Mouse (Mus musculus) embryonic facial prominence, embryonic 14.5 days (tissue): ENCODE data around the gene Mrtfa. TPM values are rescaled to one million over a fixed set of nuclear protein-coding genes. Genes with fewer than 3 reads are reported as not detected.

ENCODE experiments used
- ATAC-seq: fragments of 200-750 bp; cut with Nextera tagmentation; 2 replicates; pipeline ENCODE4 v1.8.0; 2017; ENCODE audit warnings: low read depth, moderate number of reproducible peaks, moderate TSS enrichment
- DNase-seq: peaks from one replicate; pipeline ENCODE4 v3.0.0-alpha.2; 2015; ENCODE audit warnings: low spot score
- H3K27ac ChIP-seq: fragments of 300-500 bp; sonication (generic); replicated peaks from 2 replicates; pipeline ENCODE4 v1.5.1; 2014; ENCODE audit warnings: low read depth, mild to moderate bottlenecking, low read length, moderate library complexity
- H3K27me3 ChIP-seq: fragments of 300-500 bp; sonication (generic); replicated peaks from 2 replicates; pipeline ENCODE4 v1.6.1; 2014; ENCODE audit warnings: low read length; ENCODE audit not compliant: control insufficient read depth, insufficient read depth
- H3K36me3 ChIP-seq: fragments of 300-500 bp; sonication (generic); 2 replicates; pipeline ENCODE4 v1.6.1; 2014; ENCODE audit warnings: low read length, mixed read lengths; ENCODE audit not compliant: control insufficient read depth, insufficient read depth
- H3K4me1 ChIP-seq: fragments of 300-500 bp; sonication (generic); 2 replicates; pipeline ENCODE4 v1.6.1; 2014; ENCODE audit warnings: antibody characterized with exemption, low read length; ENCODE audit not compliant: control insufficient read depth, insufficient read depth
- H3K4me2 ChIP-seq: fragments of 300-500 bp; sonication (generic); 2 replicates; pipeline ENCODE4 v1.6.1; 2014; ENCODE audit warnings: low read depth, mild to moderate bottlenecking, low read length, moderate library complexity, mixed read lengths
- H3K4me3 ChIP-seq: fragments of 300-500 bp; sonication (generic); 2 replicates; pipeline ENCODE4 v1.5.1; 2014; ENCODE audit warnings: low read depth, mild to moderate bottlenecking, low read length
- H3K9ac ChIP-seq: fragments of 300-500 bp; sonication (generic); 2 replicates; pipeline ENCODE4 v1.6.1; 2014; ENCODE audit warnings: low read depth, mild to moderate bottlenecking, low read length, moderate library complexity, mixed read lengths
- H3K9me3 ChIP-seq: fragments of 300-500 bp; sonication (generic); 2 replicates; pipeline ENCODE4 v1.6.1; 2016; ENCODE audit warnings: low read length; ENCODE audit not compliant: control insufficient read depth
- WGBS: fragments of 180-500 bp; shearing (Covaris S2); extraction: QIAGEN DNeasy Blood & Tissue Kit; methylation state at CpG from one replicate; pipeline ENCODE4 v1.1.7; 2014; 5-methylcytosine and 5-hydroxymethylcytosine counted together
- polyA plus RNA-seq: library from polyadenylated mRNA; unstranded; fragments of >200 nt; fragmentation: Nextera tagmentation; extraction: Ambion mirVana; gene quantifications from 2 replicates; pipeline ENCODE4 v1.2.1, GENCODE M21; 2014

Gene Mrtfa
- polyA plus RNA-seq, 1 experiment from 2014 or later = 28.6 TPM

GRCm38 (mm10) chr15:81086644-81087480 lies 103.7 kb downstream of the Mrtfa start:
- WGBS = 73% methylated on average over 8 of the region's 8 CpGs
- ATAC-seq (peak; percentile 76; the same call in 1 of the 2 replicates), DNase-seq (peak; percentile 91)
- Histone ChIP-seq H3K36me3 (no peaks in the 10 kb centered on the region), H3K4me2 (no peak overlapping the region), H3K4me3 (no peak overlapping the region), H3K27ac (peak overlapping the region; percentile 59; the same call in 1 of the 2 replicates), H3K9ac (peak overlapping the region; percentile 32; the same call in 1 of the 2 replicates), H3K27me3 (no peaks in the 10 kb centered on the region), H3K4me1 (peaks cover 19% of the 10 kb centered on the region), H3K9me3 (no peaks in the 10 kb centered on the region)

- peak overlapping the region; percentile 77 for H3K27ac ChIP-seq
- no peaks in the 10 kb centered on the region for H3K36me3 ChIP-seq
- no peaks in the 10 kb centered on the region for H3K9me3 ChIP-seq
- no peak overlapping the region for H3K4me2 ChIP-seq
- no peaks in the 10 kb centered on the region for H3K27me3 ChIP-seq
- DNase-seq (no peak), ATAC-seq (no peak)
- peaks cover 16% of the 10 kb centered on the region for H3K4me1 ChIP-seq
- H3K4me3 ChIP-seq = no peak overlapping the region
- H3K9ac ChIP-seq = no peak overlapping the region
- WGBS = 65% methylated on average over 9 of the region's 9 CpGs
These were observed 106.7 kb downstream of the Mrtfa start for GRCm38 (mm10) chr15:81083826-81084225.

DNA sequence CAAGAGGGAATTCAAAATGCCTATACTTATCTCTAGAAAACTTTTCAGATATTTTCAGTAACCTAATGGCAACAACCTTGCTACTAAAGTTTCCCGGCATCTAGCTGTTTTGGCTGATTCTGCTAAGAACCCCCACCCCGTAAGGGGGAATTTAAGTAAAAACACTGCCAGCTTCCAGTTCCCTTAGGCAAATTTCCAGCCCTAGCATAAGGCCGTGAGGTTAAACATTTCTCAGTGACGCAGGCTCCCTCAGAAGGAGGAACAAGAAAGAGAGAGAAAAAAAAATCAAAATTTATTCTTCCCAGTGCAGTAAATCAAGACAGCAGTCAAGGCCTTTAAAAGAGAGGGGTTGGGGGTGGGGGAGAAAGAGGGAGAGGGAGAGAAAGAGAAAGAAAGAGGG lies 107.3 kb downstream of the Mrtfa start:
- 29% methylated on average over 4 of the region's 4 CpGs for WGBS
- ATAC-seq (no peak), DNase-seq (peak; percentile 77)
- no peak overlapping the region for H3K9ac ChIP-seq
- H3K4me3 ChIP-seq = no peak overlapping the region
- H3K27ac ChIP-seq = peak overlapping the region; percentile 77
- H3K4me1 ChIP-seq = peaks cover 16% of the 10 kb centered on the region
- no peaks in the 10 kb centered on the region for H3K27me3 ChIP-seq
- H3K9me3 ChIP-seq = no peaks in the 10 kb centered on the region
- no peaks in the 10 kb centered on the region for H3K36me3 ChIP-seq
- no peak overlapping the region for H3K4me2 ChIP-seq

DNA sequence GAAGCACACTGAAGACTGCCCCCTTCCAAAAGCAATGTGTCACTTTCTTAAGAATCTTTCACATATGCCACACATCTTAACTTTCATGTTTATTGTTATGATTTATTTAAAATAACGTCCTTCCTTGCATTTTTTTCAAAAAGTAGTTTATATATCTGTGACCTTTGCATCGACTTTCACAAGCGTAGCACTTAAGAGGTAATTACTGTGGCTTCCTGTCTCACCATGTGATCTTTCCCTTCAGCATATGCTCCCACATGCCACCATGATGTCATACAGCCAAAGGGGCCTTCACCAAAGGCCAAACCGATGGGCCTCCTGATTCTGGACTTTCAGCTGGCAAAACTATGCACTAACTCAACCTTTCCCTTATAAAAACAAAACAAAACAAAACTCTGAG lies 109.3 kb downstream of the Mrtfa start:
- no peak for ATAC-seq
- Histone ChIP-seq H3K36me3 (no peaks in the 10 kb centered on the region), H3K27me3 (no peaks in the 10 kb centered on the region), H3K9me3 (no peaks in the 10 kb centered on the region), H3K9ac (no peak overlapping the region), H3K4me3 (no peak overlapping the region), H3K27ac (no peak overlapping the region), H3K4me2 (no peak overlapping the region), H3K4me1 (no peaks in the 10 kb centered on the region; the same call in 1 of the 2 replicates)
- DNase-seq = no peak
- WGBS = 41% methylated on average over 4 of the region's 4 CpGs

DNA sequence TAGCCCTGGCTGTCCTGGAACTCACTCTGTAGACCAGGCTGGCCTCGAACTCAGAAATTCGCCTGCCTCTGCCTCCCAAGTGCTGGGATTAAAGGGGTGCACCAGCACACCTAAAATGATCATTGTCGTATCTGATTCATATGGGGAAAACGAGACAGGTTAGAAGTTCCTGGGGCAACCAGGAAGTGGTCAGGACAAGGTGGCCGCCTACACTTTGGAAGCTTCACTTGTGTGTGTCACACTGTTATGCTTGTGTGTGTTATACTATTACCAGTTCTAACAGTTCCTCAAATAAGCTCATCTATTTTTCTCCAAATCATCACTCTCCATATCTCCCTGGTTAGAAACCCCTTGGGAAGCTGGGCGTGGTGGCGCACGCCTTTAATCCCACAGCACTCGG lies 110.2 kb downstream of the Mrtfa start:
- ATAC-seq (no peak), DNase-seq (no peak)
- H3K4me2 ChIP-seq = no peak overlapping the region
- no peaks in the 10 kb centered on the region for H3K36me3 ChIP-seq
- H3K4me3 ChIP-seq = no peak overlapping the region
- no peak overlapping the region for H3K9ac ChIP-seq
- H3K4me1 ChIP-seq = no peaks in the 10 kb centered on the region; the same call in 1 of the 2 replicates
- no peaks in the 10 kb centered on the region for H3K27me3 ChIP-seq
- no peaks in the 10 kb centered on the region for H3K9me3 ChIP-seq
- 88% methylated on average over 9 of the region's 9 CpGs for WGBS
- H3K27ac ChIP-seq = no peak overlapping the region

DNA sequence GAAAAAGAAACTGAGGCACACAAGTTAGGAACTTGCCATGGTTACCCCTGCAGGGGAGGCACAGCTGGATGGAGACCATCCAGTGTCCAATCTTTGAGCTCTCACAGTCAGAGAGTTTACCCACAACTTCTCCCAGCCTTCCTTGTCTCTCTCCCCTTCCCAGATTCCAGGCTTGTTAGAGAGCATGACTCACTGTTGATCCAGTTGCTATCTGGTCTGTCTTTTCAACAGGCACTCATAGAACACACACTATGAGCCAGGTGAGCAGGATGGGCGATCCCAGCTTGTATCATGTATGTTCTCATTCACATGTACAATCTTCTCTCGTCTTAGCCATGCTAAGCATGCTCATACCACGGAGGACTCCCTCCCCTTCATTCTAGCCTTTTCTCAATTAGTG lies 111.3 kb downstream of the Mrtfa start:
- WGBS = 94% methylated on average over 3 of the region's 3 CpGs
- H3K27ac ChIP-seq = no peak overlapping the region
- H3K27me3 ChIP-seq = no peaks in the 10 kb centered on the region
- no peaks in the 10 kb centered on the region; the same call in 1 of the 2 replicates for H3K4me1 ChIP-seq
- no peak overlapping the region for H3K4me2 ChIP-seq
- no peak for ATAC-seq
- no peak overlapping the region for H3K9ac ChIP-seq
- no peaks in the 10 kb centered on the region for H3K9me3 ChIP-seq
- H3K4me3 ChIP-seq = no peak overlapping the region
- H3K36me3 ChIP-seq = no peaks in the 10 kb centered on the region
- DNase-seq = no peak

- Histone ChIP-seq H3K9me3 (no peaks in the 10 kb centered on the region), H3K4me3 (no peak overlapping the region), H3K36me3 (no peaks in the 10 kb centered on the region), H3K4me2 (no peak overlapping the region), H3K4me1 (no peaks in the 10 kb centered on the region), H3K27me3 (no peaks in the 10 kb centered on the region), H3K27ac (no peak overlapping the region), H3K9ac (no peak overlapping the region)
- ATAC-seq (no peak), DNase-seq (no peak)
- WGBS = 94% methylated on average over 4 of the region's 4 CpGs
These were observed 113.0 kb downstream of the Mrtfa start for GRCm38 (mm10) chr15:81077551-81077950.

- WGBS = 69% methylated on average over 1 of the region's 1 CpGs
These were observed 116.0 kb downstream of the Mrtfa start for GRCm38 (mm10) chr15:81074543-81074942.

DNA sequence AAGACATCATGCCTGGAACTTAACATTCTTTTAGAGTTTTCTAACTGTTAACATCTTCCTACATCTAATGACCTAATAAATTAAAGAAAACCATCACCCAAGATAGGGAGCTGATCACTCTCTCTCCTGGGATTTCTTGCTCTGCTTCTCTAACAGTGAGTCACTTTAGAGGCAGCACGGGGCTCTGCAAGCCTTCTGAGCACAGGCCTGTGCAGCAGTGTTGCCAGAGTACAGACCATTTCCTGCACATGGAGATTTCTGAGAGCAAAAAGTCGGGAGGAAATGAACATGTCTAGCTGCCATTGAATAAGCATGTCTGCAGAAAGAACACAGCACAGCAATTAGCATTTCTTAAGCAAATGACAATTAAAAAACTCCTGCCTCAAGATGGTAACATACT lies 116.8 kb downstream of the Mrtfa start:
- no peak for ATAC-seq
- DNase-seq = no peak
- peaks cover 2% of the 10 kb centered on the region; the same call in 1 of the 2 replicates for H3K9me3 ChIP-seq
- H3K4me3 ChIP-seq = no peak overlapping the region
- H3K4me2 ChIP-seq = no peak overlapping the region
- no peaks in the 10 kb centered on the region for H3K36me3 ChIP-seq
- no peak overlapping the region for H3K27ac ChIP-seq
- H3K9ac ChIP-seq = no peak overlapping the region
- H3K4me1 ChIP-seq = no peaks in the 10 kb centered on the region
- H3K27me3 ChIP-seq = no peaks in the 10 kb centered on the region
- 51% methylated on average over 2 of the region's 2 CpGs for WGBS

More at GRCm38 (mm10) chr15:81074543-81074942, 116.0 kb downstream of the Mrtfa start:
- ATAC-seq (no peak), DNase-seq (no peak)
- Histone ChIP-seq H3K4me1 (no peaks in the 10 kb centered on the region), H3K36me3 (no peaks in the 10 kb centered on the region), H3K4me3 (no peak overlapping the region), H3K9ac (no peak overlapping the region), H3K27ac (no peak overlapping the region), H3K9me3 (no peaks in the 10 kb centered on the region), H3K4me2 (no peak overlapping the region), H3K27me3 (no peaks in the 10 kb centered on the region)
